In genomic region chr11:34868626-34869025, GRCm38 (mm10) we compare ENCODE assay signal across 12 mouse cellular contexts. TPM values are rescaled to one million over a fixed set of nuclear protein-coding genes. Genes with fewer than 3 reads are reported as not detected.
DNase-seq lines count a peak whose midpoint lies in the region; ATAC-seq and TF ChIP-seq lines count a peak whose summit lies in the region.
"Had no signal": no experiment of that assay in that cellular context is flagged by ENCODE, and none has a peak within 500 bp of the region (broad histone marks: within the 10 kb centered on the region; RNA-seq: fewer than 3 reads in every experiment).

No protein-coding gene starts in this region.

- H3K27ac ChIP-seq in hindbrain, postnatal 0 days, result no peak overlapping the region
- H3K27ac ChIP-seq in hindbrain, embryonic 12.5 days, result no peak overlapping the region
- H3K27ac ChIP-seq in midbrain, postnatal 0 days (ENCODE audit: low read depth, low read length), result no peak overlapping the region
- H3K27ac ChIP-seq in midbrain, embryonic 15.5 days, result no peak overlapping the region
- H3K27ac ChIP-seq: heart, embryonic 13.5 days; limb, embryonic 12.5 days; neural tube, embryonic 13.5 days had no signal

- 25% methylated on average over 6 of the region's 6 CpGs for WGBS in hindbrain, postnatal 0 days
- 42% methylated on average over 6 of the region's 6 CpGs for WGBS in hindbrain, embryonic 12.5 days
- 35% methylated on average over 6 of the region's 6 CpGs for WGBS in midbrain, postnatal 0 days
- WGBS in midbrain, embryonic 15.5 days, result 43% methylated on average over 6 of the region's 6 CpGs

- H3K4me2 ChIP-seq in hindbrain, postnatal 0 days (ENCODE audit: low read depth, low read length), result no peak overlapping the region
- H3K4me2 ChIP-seq in hindbrain, embryonic 12.5 days (replicated peaks), result no peak overlapping the region
- H3K4me2 ChIP-seq in midbrain, postnatal 0 days (ENCODE audit: low read depth, low read length, poor library complexity, severe bottlenecking), result no peak overlapping the region
- no peak overlapping the region for H3K4me2 ChIP-seq in midbrain, embryonic 15.5 days
- H3K4me2 ChIP-seq: heart, embryonic 13.5 days; limb, embryonic 12.5 days; neural tube, embryonic 13.5 days had no signal

- H3K9me3 ChIP-seq in hindbrain, postnatal 0 days (ENCODE audit: low read length), result no peaks in the 10 kb centered on the region
- no peaks in the 10 kb centered on the region for H3K9me3 ChIP-seq in hindbrain, embryonic 12.5 days (replicated peaks)
- no peaks in the 10 kb centered on the region for H3K9me3 ChIP-seq in midbrain, postnatal 0 days (ENCODE audit: low read length)
- H3K9me3 ChIP-seq in midbrain, embryonic 15.5 days, result no peaks in the 10 kb centered on the region
- H3K9me3 ChIP-seq: heart, embryonic 13.5 days; limb, embryonic 12.5 days; neural tube, embryonic 13.5 days had no signal

- DNase-seq in hindbrain, postnatal 0 days (ENCODE audit: low spot score), result peak; percentile 69
- DNase-seq in midbrain, postnatal 0 days (ENCODE audit: low spot score), result peak; percentile 52
- DNase-seq in ZHBTc4 (ENCODE audit: low read depth, low spot score), result peak; percentile 26
- DNase-seq in splenic B cell, adult 2 months (ENCODE audit: low read depth, low spot score), result peak; percentile 15
- no peak for DNase-seq in adipocyte (ENCODE audit: low spot score)
- DNase-seq: kidney, adult 11 months; thymus, adult 18-20 months had no signal

- no peaks in the 10 kb centered on the region for H3K4me1 ChIP-seq in hindbrain, postnatal 0 days (ENCODE audit: insufficient read depth, low read length)
- H3K4me1 ChIP-seq in hindbrain, embryonic 12.5 days, result no peaks in the 10 kb centered on the region
- no peaks in the 10 kb centered on the region for H3K4me1 ChIP-seq in midbrain, postnatal 0 days (ENCODE audit: insufficient read depth, low read length)
- H3K4me1 ChIP-seq in midbrain, embryonic 15.5 days, result no peaks in the 10 kb centered on the region
- H3K4me1 ChIP-seq: heart, embryonic 13.5 days; limb, embryonic 12.5 days; neural tube, embryonic 13.5 days had no signal

- H3K27me3 ChIP-seq in hindbrain, postnatal 0 days (ENCODE audit: insufficient read depth, low read length), result no peaks in the 10 kb centered on the region
- no peaks in the 10 kb centered on the region for H3K27me3 ChIP-seq in hindbrain, embryonic 12.5 days
- no peaks in the 10 kb centered on the region for H3K27me3 ChIP-seq in midbrain, postnatal 0 days (ENCODE audit: insufficient read depth, low read length)
- H3K27me3 ChIP-seq in midbrain, embryonic 15.5 days (replicated peaks), result no peaks in the 10 kb centered on the region
- H3K27me3 ChIP-seq in splenic B cell, adult 2 months (ENCODE audit: control insufficient read depth, insufficient read depth, low read length, poor library complexity, severe bottlenecking), result no peaks in the 10 kb centered on the region
- H3K27me3 ChIP-seq: heart, embryonic 13.5 days; limb, embryonic 12.5 days; neural tube, embryonic 13.5 days had no signal

- TF ChIP-seq CTCF in hindbrain, postnatal 0 days (IDR thresholded peaks at IDR 0.05; ENCODE audit: low read depth), result peak; percentile 65
- TF ChIP-seq CTCF in midbrain, postnatal 0 days (IDR thresholded peaks at IDR 0.05), result peak; percentile 63

- H3K4me3 ChIP-seq in hindbrain, postnatal 0 days (ENCODE audit: low read length), result no peak overlapping the region
- H3K4me3 ChIP-seq in hindbrain, embryonic 12.5 days, result no peak overlapping the region
- H3K4me3 ChIP-seq in midbrain, postnatal 0 days (ENCODE audit: low read depth, low read length), result no peak overlapping the region
- H3K4me3 ChIP-seq in midbrain, embryonic 15.5 days, result no peak overlapping the region
- H3K4me3 ChIP-seq: heart, embryonic 13.5 days; limb, embryonic 12.5 days; neural tube, embryonic 13.5 days had no signal

- H3K9ac ChIP-seq in hindbrain, postnatal 0 days (replicated peaks; ENCODE audit: low read length), result no peak overlapping the region
- H3K9ac ChIP-seq in hindbrain, embryonic 12.5 days, result no peak overlapping the region
- no peak overlapping the region for H3K9ac ChIP-seq in midbrain, postnatal 0 days (replicated peaks; ENCODE audit: low read length, poor library complexity, severe bottlenecking)
- H3K9ac ChIP-seq in midbrain, embryonic 15.5 days, result no peak overlapping the region
- H3K9ac ChIP-seq: heart, embryonic 13.5 days; limb, embryonic 12.5 days; neural tube, embryonic 13.5 days had no signal

- no peak for ATAC-seq in hindbrain, postnatal 0 days
- no peak for ATAC-seq in hindbrain, embryonic 12.5 days (ENCODE audit: low FRiP score)
- no peak for ATAC-seq in midbrain, postnatal 0 days (ENCODE audit: low FRiP score)
- no peak for ATAC-seq in midbrain, embryonic 15.5 days (replicated peaks)

- H3K36me3 ChIP-seq in hindbrain, postnatal 0 days (ENCODE audit: insufficient read depth, low read length), result no peaks in the 10 kb centered on the region
- no peaks in the 10 kb centered on the region for H3K36me3 ChIP-seq in hindbrain, embryonic 12.5 days
- H3K36me3 ChIP-seq in midbrain, postnatal 0 days (ENCODE audit: insufficient read depth, low read length), result no peaks in the 10 kb centered on the region
- H3K36me3 ChIP-seq in midbrain, embryonic 15.5 days (replicated peaks), result no peaks in the 10 kb centered on the region
- no peaks in the 10 kb centered on the region for H3K36me3 ChIP-seq in splenic B cell, adult 2 months (ENCODE audit: control insufficient read depth, insufficient read depth, low read length, poor library complexity, severe bottlenecking)
- H3K36me3 ChIP-seq: heart, embryonic 13.5 days; limb, embryonic 12.5 days; neural tube, embryonic 13.5 days had no signal

RNA-seq across cellular contexts. Expression of gene Spdl1, which starts 35.2 kb away (rescaled TPM):
- total RNA-seq in hindbrain, postnatal 0 days (2014; rRNA removed), result 0.61 and 1.6 TPM in 2 replicates
- 2.0 and 2.4 TPM in 2 replicates for polyA plus RNA-seq in hindbrain, postnatal 0 days (2015; fragmentation: Nextera tagmentation; extraction: Ambion mirVana)
- polyA plus RNA-seq in hindbrain, embryonic 12.5 days (2016; fragmentation: Nextera tagmentation; extraction: Ambion mirVana), result 15.4 and 15.9 TPM in 2 replicates
- total RNA-seq in midbrain, postnatal 0 days (2014; rRNA removed), result 0.93 and 1.7 TPM in 2 replicates
- polyA plus RNA-seq in midbrain, postnatal 0 days (2015; fragmentation: Nextera tagmentation; extraction: Ambion mirVana), result 0.77 and 1.1 TPM in 2 replicates
- 3.4 and 3.5 TPM in 2 replicates for polyA plus RNA-seq in midbrain, embryonic 15.5 days (2015; fragmentation: Nextera tagmentation; extraction: Ambion mirVana)
